In genomic region chr4:123990293-123991185, GRCm38 (mm10) we compare ENCODE assay signal across 7 mouse cellular contexts.
DNase-seq lines count a peak whose midpoint lies in the region; ATAC-seq and TF ChIP-seq lines count a peak whose summit lies in the region.

No protein-coding gene starts in this region.

- DNase-seq in urinary bladder, adult 2 months (ENCODE audit: low spot score): peak; percentile 26
- DNase-seq in urinary bladder, postnatal 10 days (ENCODE audit: low spot score): no peak
- peak; percentile 50 for DNase-seq in hindbrain, embryonic 14.5 days (ENCODE audit: low spot score)
- peak; percentile 14 to 41 for DNase-seq in left cerebral cortex, adult 2 months (ENCODE audit: extremely low spot score in 1 of 2, low spot score in 2 of 2)
- DNase-seq in adipocyte (ENCODE audit: low spot score): no peak

- 2% methylated on average over 37 of the region's 37 CpGs for WGBS in embryonic facial prominence, embryonic 15.5 days
- 1% methylated on average over 37 of the region's 37 CpGs for WGBS in hindbrain, embryonic 14.5 days

- H3K27me3 ChIP-seq in embryonic facial prominence, embryonic 15.5 days: peaks cover 38% of the 10 kb centered on the region
- H3K27me3 ChIP-seq in hindbrain, embryonic 14.5 days (ENCODE audit: control insufficient read depth, insufficient read depth, low read length): no peaks in the 10 kb centered on the region; the same call in 1 of the 2 replicates
- H3K27me3 ChIP-seq in myocyte (ENCODE audit: control insufficient read depth, insufficient read depth, insufficient read length): peaks cover 28% of the 10 kb centered on the region

- TF ChIP-seq POLR2A in myocyte (IDR thresholded peaks at IDR 0.05; ENCODE audit: insufficient read length, low read depth): no peak

- H3K4me1 ChIP-seq in embryonic facial prominence, embryonic 15.5 days: peaks cover 14% of the 10 kb centered on the region
- H3K4me1 ChIP-seq in hindbrain, embryonic 14.5 days (replicated peaks; ENCODE audit: control insufficient read depth, insufficient read depth, low read length): peaks cover 18% of the 10 kb centered on the region

- H3K79me2 ChIP-seq in myocyte (ENCODE audit: control insufficient read depth, insufficient read depth): no peaks in the 10 kb centered on the region

- TF ChIP-seq CTCF in left cerebral cortex, adult 2 months (IDR thresholded peaks at IDR 0.05): no peak

- intact Hi-C loops in left cerebral cortex, adult 2 months (cut with DNase I): no loop called here

- H3K4me2 ChIP-seq in embryonic facial prominence, embryonic 15.5 days (replicated peaks): peak overlapping the region; percentile 67
- H3K4me2 ChIP-seq in hindbrain, embryonic 14.5 days (replicated peaks): peak overlapping the region; percentile 66
- peak overlapping the region; percentile 18 for H3K4me2 ChIP-seq in myocyte (ENCODE audit: low read depth)

- no peaks in the 10 kb centered on the region for H3K9me3 ChIP-seq in embryonic facial prominence, embryonic 15.5 days (replicated peaks)
- no peaks in the 10 kb centered on the region for H3K9me3 ChIP-seq in hindbrain, embryonic 14.5 days (ENCODE audit: control insufficient read depth, low read length)

- H3K36me3 ChIP-seq in embryonic facial prominence, embryonic 15.5 days: no peaks in the 10 kb centered on the region
- no peaks in the 10 kb centered on the region for H3K36me3 ChIP-seq in hindbrain, embryonic 14.5 days (replicated peaks; ENCODE audit: control insufficient read depth, insufficient read depth)
- no peaks in the 10 kb centered on the region for H3K36me3 ChIP-seq in myocyte (ENCODE audit: control insufficient read depth, insufficient read depth)

- H3K27ac ChIP-seq in embryonic facial prominence, embryonic 15.5 days (replicated peaks): no peak overlapping the region
- 0 out of 2 replicates have a peak overlapping the region, but pooled peaks have one; percentile 35 for H3K27ac ChIP-seq in hindbrain, embryonic 14.5 days
- H3K27ac ChIP-seq in left cerebral cortex, adult 2 months: no peak overlapping the region

- H3K4me3 ChIP-seq in embryonic facial prominence, embryonic 15.5 days (replicated peaks): peak overlapping the region; percentile 34
- peak overlapping the region; percentile 19 for H3K4me3 ChIP-seq in hindbrain, embryonic 14.5 days (replicated peaks; ENCODE audit: low read length)
- H3K4me3 ChIP-seq in left cerebral cortex, adult 2 months: peak overlapping the region; percentile 29
- H3K4me3 ChIP-seq in myocyte: no peak overlapping the region

- no peak overlapping the region for H3ac ChIP-seq in myocyte (ENCODE audit: control insufficient read depth, insufficient read length)

- ATAC-seq in embryonic facial prominence, embryonic 15.5 days (ENCODE audit: insufficient number of reproducible peaks, low FRiP score, low TSS enrichment, low read depth): no peak
- peak; percentile 77 for ATAC-seq in hindbrain, embryonic 14.5 days (ENCODE audit: low FRiP score)

- H3K9ac ChIP-seq in embryonic facial prominence, embryonic 15.5 days: no peak overlapping the region
- peak overlapping the region; percentile 42 for H3K9ac ChIP-seq in hindbrain, embryonic 14.5 days

TF ChIP-seq in myocyte, 11 proteins besides CTCF, POLR2A, EP300 and RAD21:
- TF ChIP-seq SRF (IDR thresholded peaks at IDR 0.05; ENCODE audit: control insufficient read depth, insufficient read length, low read depth): no peak
- no peak for TF ChIP-seq MAX (IDR thresholded peaks at IDR 0.05; ENCODE audit: low read depth)
- TF ChIP-seq POLR2AphosphoS2 (IDR thresholded peaks at IDR 0.05; ENCODE audit: insufficient read length, low read depth): no peak
- no peak for TF ChIP-seq TCF12 (IDR thresholded peaks at IDR 0.05; ENCODE audit: insufficient read depth, poor library complexity, severe bottlenecking)
- no peak for TF ChIP-seq USF1 (IDR thresholded peaks at IDR 0.05; ENCODE audit: low read depth)
- no peak for TF ChIP-seq MYOD1 (IDR thresholded peaks at IDR 0.05; ENCODE audit: control insufficient read depth in 1 of 3, insufficient read length in 2 of 3, low read depth in 2 of 3)
- TF ChIP-seq E2F4 (IDR thresholded peaks at IDR 0.05; ENCODE audit: insufficient read depth): no peak
- TF ChIP-seq TCF3 (IDR thresholded peaks at IDR 0.05; ENCODE audit: insufficient read length, low read depth): no peak
- no peak for TF ChIP-seq REST (IDR thresholded peaks at IDR 0.05; ENCODE audit: insufficient read depth, insufficient read length)
- TF ChIP-seq CEBPB (IDR thresholded peaks at IDR 0.05; ENCODE audit: insufficient read depth, poor library complexity, severe bottlenecking): no peak
- no peak for TF ChIP-seq MYOG (IDR thresholded peaks at IDR 0.05; ENCODE audit: control insufficient read depth in 1 of 3, insufficient read depth in 1 of 3, insufficient read length in 2 of 3, low read depth in 2 of 3)
TF ChIP-seq in myocyte: peak in this region for 0.

Comparison
In these comparisons a context has a peak if more than half of its experiments do, and no peak if none do; other contexts are left out.
1. DNase-seq: peak in urinary bladder, adult 2 months (single experiment), hindbrain, embryonic 14.5 days (single experiment) and left cerebral cortex, adult 2 months (2 of 2); none in urinary bladder, postnatal 10 days (single experiment) and adipocyte (single experiment).
2. Peak in every context shown above with its lines, with median percentiles within 50 percentile points of each other: H3K4me2 ChIP-seq.